Mouse (Mus musculus) E14TG2a.4 (cell line): ENCODE data around the gene Rimbp2.

Experiments
- H3K27me3 ChIP-seq: 2 replicates; pipeline ENCODE4 v1.6.1; 2014; ENCODE audit warnings: low read length, control low read depth; ENCODE audit not compliant: insufficient read depth
- H3K36me3 ChIP-seq: 2 replicates; pipeline ENCODE4 v1.6.1; 2014; ENCODE audit warnings: low read length, control low read depth; ENCODE audit not compliant: insufficient read depth
- H3K4me1 ChIP-seq: replicated peaks from 2 replicates; pipeline ENCODE4 v1.6.1; 2014; ENCODE audit warnings: low read depth, low read length, control low read depth
- H3K4me3 ChIP-seq: replicated peaks from 2 replicates; pipeline ENCODE4 v1.5.1; 2014; ENCODE audit warnings: mild to moderate bottlenecking, low read length
- H3K9me3 ChIP-seq: 2 replicates; pipeline ENCODE4 v1.6.1; 2014; ENCODE audit warnings: low read length, control low read depth
- CTCF ChIP-seq: conservative IDR thresholded peaks from 2 replicates; pipeline ENCODE4 v1.5.1; 2014; ENCODE audit warnings: low read length
- NANOG ChIP-seq: IDR thresholded peaks from 2 replicates; pipeline ENCODE4 v1.6.1; 2014; ENCODE audit warnings: borderline replicate concordance, low read length, mixed read lengths
- POU5F1 ChIP-seq: IDR thresholded peaks from 2 replicates; pipeline ENCODE4 v1.6.1; 2014; ENCODE audit warnings: low read length, borderline replicate concordance

The Rimbp2 gene

DNA sequence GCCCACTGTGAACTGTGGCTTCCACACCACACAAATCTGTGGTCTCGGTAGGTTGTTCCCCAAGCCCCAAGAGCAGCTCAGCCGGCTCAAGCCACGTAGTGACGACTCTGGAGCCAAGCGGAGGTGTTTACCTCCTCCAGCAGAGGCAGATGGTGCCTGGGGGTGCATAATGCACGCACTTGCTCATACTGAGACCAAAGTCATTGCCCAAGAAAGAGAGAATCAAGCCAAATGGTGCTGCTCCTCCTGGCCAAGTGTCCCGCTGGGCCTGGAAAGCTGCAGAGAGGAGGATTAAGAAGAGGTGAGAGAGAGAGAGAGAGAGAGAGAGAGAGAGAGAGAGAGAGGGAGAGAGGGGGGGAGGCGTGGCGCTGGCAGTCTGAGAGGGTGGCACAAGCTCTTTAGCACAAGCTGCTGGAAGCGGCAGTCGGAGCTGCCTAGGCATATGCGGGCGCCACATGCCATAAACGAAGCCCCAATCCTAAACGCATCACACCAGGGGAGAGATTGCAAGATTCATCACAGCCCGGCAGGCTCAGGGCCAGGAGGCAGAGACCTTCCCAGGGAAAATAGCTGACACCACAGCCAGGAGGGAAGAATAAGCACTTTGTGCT lies 75.8 kb downstream of the Rimbp2 start:
- H3K36me3 ChIP-seq = no peaks in the 10 kb centered on the region
- TF ChIP-seq POU5F1 (no peak), CTCF (no peak), NANOG (no peak)
- no peak overlapping the region for H3K4me3 ChIP-seq
- H3K9me3 ChIP-seq = no peaks in the 10 kb centered on the region
- no peaks in the 10 kb centered on the region; the same call in 1 of the 2 replicates for H3K27me3 ChIP-seq
- peaks cover 47% of the 10 kb centered on the region for H3K4me1 ChIP-seq

DNA sequence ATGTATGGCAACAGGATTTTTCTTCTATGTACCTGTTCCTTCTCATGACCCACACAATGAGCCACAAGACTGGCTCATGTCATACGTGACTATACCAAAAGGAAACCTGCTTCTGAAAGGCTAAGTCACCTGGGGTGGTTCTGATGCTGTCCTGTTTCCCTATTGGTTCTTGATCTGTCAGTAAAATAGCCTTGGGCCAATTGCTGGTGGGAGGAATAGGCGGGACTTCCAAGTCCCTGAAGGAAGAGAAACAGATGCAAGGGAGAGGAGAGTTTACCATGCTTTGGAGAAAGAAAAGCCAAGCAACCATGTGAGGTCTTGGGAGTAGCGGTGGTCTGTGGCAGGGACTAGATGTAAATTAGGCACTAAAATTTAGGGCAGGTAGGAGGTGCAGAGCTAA lies 81.6 kb downstream of the Rimbp2 start:
- Histone ChIP-seq H3K4me1 (0 out of 2 replicates have a peak, but pooled peaks cover 3% of the 10 kb centered on the region), H3K27me3 (no peaks in the 10 kb centered on the region; the same call in 1 of the 2 replicates), H3K9me3 (no peaks in the 10 kb centered on the region), H3K4me3 (no peak overlapping the region), H3K36me3 (no peaks in the 10 kb centered on the region)
- TF ChIP-seq NANOG = no peak
- TF ChIP-seq POU5F1 = no peak
- no peak for TF ChIP-seq CTCF

DNA sequence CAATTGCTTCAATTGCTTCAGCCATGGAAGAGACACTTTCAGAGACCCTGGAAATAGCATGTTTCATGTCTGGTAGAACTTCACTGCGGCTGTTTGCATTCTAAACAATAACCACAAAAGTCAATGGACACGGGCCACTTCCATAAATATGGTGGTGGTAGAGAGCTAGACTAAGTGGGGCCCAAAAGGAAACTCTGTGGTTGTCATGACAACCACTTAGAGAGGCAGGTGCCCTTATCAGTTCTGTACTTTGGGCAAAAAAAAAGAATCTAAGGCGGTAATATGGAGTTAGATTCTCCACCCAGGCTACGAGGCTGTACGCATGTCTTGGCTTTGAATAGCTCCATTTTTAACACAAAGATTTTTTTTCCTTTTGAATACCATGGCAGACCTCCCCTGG lies 86.5 kb downstream of the Rimbp2 start:
- Histone ChIP-seq H3K27me3 (no peaks in the 10 kb centered on the region), H3K4me3 (no peak overlapping the region), H3K4me1 (no peaks in the 10 kb centered on the region), H3K36me3 (no peaks in the 10 kb centered on the region), H3K9me3 (no peaks in the 10 kb centered on the region)
- no peak for TF ChIP-seq NANOG
- TF ChIP-seq CTCF = no peak
- TF ChIP-seq POU5F1 = no peak

DNA sequence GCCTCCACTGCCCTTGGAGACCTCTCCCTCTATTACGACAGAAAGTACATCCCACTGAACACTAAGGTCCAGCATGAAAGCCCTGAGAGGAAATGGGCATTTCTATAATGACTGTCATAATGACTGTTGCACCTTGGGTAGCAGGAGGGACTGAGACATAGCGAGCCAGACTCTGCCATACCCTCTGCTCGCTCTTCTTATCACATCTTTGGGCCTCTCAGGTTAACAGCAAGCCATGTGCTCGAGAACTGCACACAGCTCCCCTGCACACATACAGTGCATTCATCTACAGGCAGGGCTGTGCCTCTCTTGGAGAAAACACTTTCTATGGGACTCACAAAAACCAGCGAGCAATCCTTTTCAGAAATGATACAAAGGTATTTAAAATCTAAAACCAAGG lies 87.0 kb downstream of the Rimbp2 start:
- Histone ChIP-seq H3K4me3 (no peak overlapping the region), H3K9me3 (no peaks in the 10 kb centered on the region)
- TF ChIP-seq POU5F1 (no peak), CTCF (no peak), NANOG (no peak)

DNA sequence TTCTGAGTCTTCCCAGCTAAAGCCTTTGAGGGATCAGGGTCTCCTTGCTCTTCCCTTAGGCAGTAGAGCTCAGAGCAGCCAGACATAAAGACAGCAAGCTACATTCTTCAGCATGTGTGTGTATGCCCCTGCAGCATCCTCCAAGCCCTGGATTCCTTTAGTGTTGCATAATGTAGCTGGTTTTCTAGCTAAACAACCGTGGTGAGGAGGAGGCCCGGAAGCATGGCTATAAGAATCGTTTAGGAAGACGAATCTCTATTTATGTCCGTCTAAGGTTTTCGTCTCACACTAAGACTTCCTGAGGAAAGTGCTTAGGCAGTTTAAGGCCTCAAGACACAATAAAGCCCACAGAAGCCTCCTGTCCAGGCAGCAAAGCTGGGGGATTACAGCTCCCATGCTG lies 89.8 kb downstream of the Rimbp2 start:
- Histone ChIP-seq H3K36me3 (no peaks in the 10 kb centered on the region), H3K9me3 (no peaks in the 10 kb centered on the region), H3K4me1 (no peaks in the 10 kb centered on the region), H3K27me3 (no peaks in the 10 kb centered on the region), H3K4me3 (no peak overlapping the region)
- TF ChIP-seq CTCF = no peak
- TF ChIP-seq POU5F1 = no peak
- TF ChIP-seq NANOG = no peak

More for the DNA sequence above, 87.0 kb downstream of the Rimbp2 start:
- Histone ChIP-seq H3K4me1 (no peaks in the 10 kb centered on the region), H3K36me3 (no peaks in the 10 kb centered on the region), H3K27me3 (no peaks in the 10 kb centered on the region)

DNA sequence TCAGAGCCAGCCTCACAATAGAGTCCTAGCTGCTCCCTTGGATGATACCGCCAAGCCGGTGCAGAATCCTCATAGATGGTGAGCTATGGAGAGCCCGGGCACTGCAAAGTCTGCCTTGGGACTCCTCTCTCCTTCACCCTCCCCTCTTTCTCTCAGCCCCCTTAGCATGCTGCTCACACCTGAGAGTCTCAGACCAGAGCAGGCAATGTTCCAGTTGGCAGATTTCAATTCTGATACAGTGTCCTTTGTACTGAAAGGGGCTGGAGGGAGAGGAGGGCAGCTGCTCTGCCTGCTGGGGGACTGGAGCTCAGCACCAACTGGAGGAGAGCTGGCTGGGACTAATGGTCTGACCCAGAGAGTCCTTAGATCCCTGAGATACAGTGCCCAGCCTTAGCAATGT lies 92.4 kb downstream of the Rimbp2 start:
- Histone ChIP-seq H3K27me3 (no peaks in the 10 kb centered on the region), H3K4me3 (no peak overlapping the region), H3K36me3 (no peaks in the 10 kb centered on the region), H3K4me1 (no peaks in the 10 kb centered on the region), H3K9me3 (no peaks in the 10 kb centered on the region)
- no peak for TF ChIP-seq POU5F1

DNA sequence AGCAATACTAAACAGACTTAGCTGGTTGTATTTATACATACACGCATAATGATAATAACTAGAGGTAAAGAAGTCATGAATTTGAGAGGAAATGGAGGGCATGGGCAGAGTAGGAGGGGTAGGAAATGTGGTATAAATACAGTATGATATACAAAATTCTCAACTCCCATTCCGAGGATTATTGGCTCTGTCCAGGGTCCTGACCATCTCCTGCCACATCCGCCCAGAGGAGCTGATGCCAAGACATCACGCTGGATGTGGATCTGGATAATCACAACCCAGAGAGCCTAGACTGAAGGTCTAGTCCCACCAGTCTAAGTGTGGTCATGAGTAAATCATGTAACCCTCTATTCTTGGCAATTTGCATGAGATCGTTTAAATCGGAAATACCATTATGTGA lies 100.5 kb downstream of the Rimbp2 start:
- no peaks in the 10 kb centered on the region for H3K27me3 ChIP-seq
- H3K4me1 ChIP-seq = no peaks in the 10 kb centered on the region
- TF ChIP-seq POU5F1 (no peak), CTCF (no peak), NANOG (no peak)
- H3K4me3 ChIP-seq = no peak overlapping the region
- H3K9me3 ChIP-seq = no peaks in the 10 kb centered on the region
- no peaks in the 10 kb centered on the region for H3K36me3 ChIP-seq

DNA sequence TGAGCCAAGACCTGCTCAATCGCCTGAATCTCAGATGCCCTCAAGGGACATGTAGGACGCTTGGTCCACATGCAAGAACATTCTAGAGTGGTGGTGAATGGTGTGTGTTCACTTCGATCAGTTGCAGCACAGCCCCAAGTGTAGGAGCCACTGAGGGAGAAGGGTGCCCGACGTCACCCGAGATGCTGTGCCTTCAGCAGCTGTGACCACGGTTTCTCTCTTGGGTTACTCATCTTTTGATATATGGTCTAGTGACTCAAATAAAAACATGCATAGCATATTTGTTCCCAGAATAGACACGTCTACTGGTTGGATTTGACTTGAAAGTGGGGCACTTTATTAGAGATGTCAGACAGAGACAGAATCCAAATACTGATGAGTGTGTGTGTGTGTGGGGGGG lies 105.5 kb downstream of the Rimbp2 start:
- Histone ChIP-seq H3K27me3 (no peaks in the 10 kb centered on the region), H3K4me1 (peaks cover 3% of the 10 kb centered on the region; the same call in 1 of the 2 replicates), H3K36me3 (no peaks in the 10 kb centered on the region), H3K4me3 (no peak overlapping the region), H3K9me3 (0 out of 2 replicates have a peak, but pooled peaks cover 5% of the 10 kb centered on the region)
- no peak for TF ChIP-seq CTCF
- no peak for TF ChIP-seq NANOG
- no peak for TF ChIP-seq POU5F1
